Mouse (Mus musculus): ENCODE measurements at regions not wholly inside any gene's neighbourhood (a gene's known extent, or its start where the extent isn't known, plus 50 kb on each side); places are given as distances from the start of the nearest gene placed in this dataset.

- DNase-seq (ENCODE audit: low spot score in 2 of 2) = no peak
Measured at GRCm38 (mm10) chr11:24226755-24227154, 148.9 kb downstream of the Bcl11a start.

- DNase-seq (ENCODE audit: low spot score in 2 of 2) = no peak
Measured at GRCm38 (mm10) chr11:24233376-24233775, 155.5 kb downstream of the Bcl11a start.

GRCm38 (mm10) chr11:24233821-24234220 lies 156.0 kb downstream of the Bcl11a start:
- no peak for DNase-seq (ENCODE audit: low spot score in 2 of 2)

- no peak for DNase-seq (ENCODE audit: low spot score in 2 of 2)
Measured at GRCm38 (mm10) chr11:24234422-24234821, 156.6 kb downstream of the Bcl11a start.

- no peak for DNase-seq (ENCODE audit: low spot score in 2 of 2)
Measured at GRCm38 (mm10) chr11:24235326-24235725, 157.5 kb downstream of the Bcl11a start.

GRCm38 (mm10) chr11:24239631-24240030 lies 161.8 kb downstream of the Bcl11a start:
- DNase-seq (ENCODE audit: low spot score in 2 of 2) = no peak

GRCm38 (mm10) chr11:24242096-24242495 lies 164.2 kb downstream of the Bcl11a start:
- DNase-seq (ENCODE audit: low spot score in 2 of 2) = no peak

GRCm38 (mm10) chr11:24242888-24243287 lies 165.0 kb downstream of the Bcl11a start:
- no peak for DNase-seq (ENCODE audit: low spot score in 2 of 2)

- DNase-seq (ENCODE audit: low spot score in 2 of 2) = no peak
Measured at GRCm38 (mm10) chr11:24245390-24245789, 167.5 kb downstream of the Bcl11a start.

GRCm38 (mm10) chr11:24246314-24246713 lies 168.5 kb downstream of the Bcl11a start:
- no peak for DNase-seq (ENCODE audit: low spot score in 2 of 2)

GRCm38 (mm10) chr11:24247285-24247684 lies 169.4 kb downstream of the Bcl11a start:
- no peak for DNase-seq (ENCODE audit: low spot score in 2 of 2)

GRCm38 (mm10) chr11:24251516-24251915 lies 173.7 kb downstream of the Bcl11a start:
- no peak for DNase-seq (ENCODE audit: low spot score in 2 of 2)

- no peak for DNase-seq (ENCODE audit: low spot score in 2 of 2)
Measured at GRCm38 (mm10) chr11:24255201-24256060, 177.6 kb downstream of the Bcl11a start.

GRCm38 (mm10) chr11:24257741-24258140 lies 179.9 kb downstream of the Bcl11a start:
- no peak for DNase-seq (ENCODE audit: low spot score in 2 of 2)

GRCm38 (mm10) chr11:24258340-24258739 lies 180.5 kb downstream of the Bcl11a start:
- DNase-seq (ENCODE audit: low spot score in 2 of 2) = no peak

GRCm38 (mm10) chr11:24259668-24260067 lies 181.8 kb downstream of the Bcl11a start:
- DNase-seq (ENCODE audit: low spot score in 2 of 2) = no peak

GRCm38 (mm10) chr11:24269046-24269445 lies 191.2 kb downstream of the Bcl11a start:
- DNase-seq (ENCODE audit: low spot score in 2 of 2) = no peak

GRCm38 (mm10) chr11:24281628-24282027 lies 203.8 kb downstream of the Bcl11a start:
- no peak for DNase-seq (ENCODE audit: low spot score in 2 of 2)

GRCm38 (mm10) chr11:24282556-24282955 lies 204.7 kb downstream of the Bcl11a start:
- no peak for DNase-seq (ENCODE audit: low spot score in 2 of 2)

GRCm38 (mm10) chr11:24286129-24287108 lies 208.6 kb downstream of the Bcl11a start:
- DNase-seq (ENCODE audit: low spot score in 2 of 2) = no peak

GRCm38 (mm10) chr11:24293209-24293608 lies 215.4 kb downstream of the Bcl11a start:
- no peak for DNase-seq (ENCODE audit: low spot score in 2 of 2)

Measured in layer of hippocampus, postnatal 14 days (tissue).